Mouse (Mus musculus): ENCODE measurements around the gene Olfr613. TPM values are rescaled to one million over a fixed set of nuclear protein-coding genes. Genes with fewer than 3 reads are reported as not detected.
"Not testable (repeated sequence)": the region's sequence is repeated elsewhere in the genome, so short reads cannot be mapped to it uniquely, and the experiment has no call there.

Gene Olfr613
- not detected in 2 replicates for polyA plus RNA-seq (2015; fragmentation: Nextera tagmentation; extraction: Ambion mirVana)

DNA sequence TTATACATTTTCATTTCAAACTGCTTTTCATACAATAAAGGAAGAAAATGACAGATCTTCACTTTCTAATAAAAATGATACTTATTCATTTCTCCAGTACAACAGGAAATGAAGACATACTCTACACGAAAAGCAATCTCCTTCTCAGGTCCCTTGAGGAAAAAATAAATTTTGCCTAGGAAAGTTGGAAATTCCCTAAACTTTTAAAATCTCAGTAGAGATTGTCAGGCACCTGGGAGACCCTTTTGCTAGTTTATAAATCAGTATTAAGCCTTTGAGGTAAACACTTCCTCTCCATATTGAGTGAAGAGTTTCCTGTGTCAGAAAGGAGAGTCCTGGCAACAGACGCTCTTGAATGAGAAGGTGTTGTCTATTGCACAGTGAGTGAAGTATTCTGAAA lies at the start of gene Olfr613:
TSS of gene Olfr613 (plus strand) at position 301 of the 400 bp plus-strand sequence.
- 68% methylated on average over 2 of the region's 2 CpGs for WGBS
- ATAC-seq (ENCODE audit: insufficient read depth, low FRiP score, low read depth) = no peak
- Histone ChIP-seq H3K36me3 (no peaks in the 10 kb centered on the region), H3K27me3 (replicated peaks) (no peaks in the 10 kb centered on the region), H3K4me1 (no peaks in the 10 kb centered on the region), H3K27ac (no peak within 1 kb of the TSS), H3K9ac (no peak within 1 kb of the TSS), H3K9me3 (no peaks in the 10 kb centered on the region), H3K4me2 (no peak within 1 kb of the TSS), H3K4me3 (replicated peaks) (no peak within 1 kb of the TSS)

DNA sequence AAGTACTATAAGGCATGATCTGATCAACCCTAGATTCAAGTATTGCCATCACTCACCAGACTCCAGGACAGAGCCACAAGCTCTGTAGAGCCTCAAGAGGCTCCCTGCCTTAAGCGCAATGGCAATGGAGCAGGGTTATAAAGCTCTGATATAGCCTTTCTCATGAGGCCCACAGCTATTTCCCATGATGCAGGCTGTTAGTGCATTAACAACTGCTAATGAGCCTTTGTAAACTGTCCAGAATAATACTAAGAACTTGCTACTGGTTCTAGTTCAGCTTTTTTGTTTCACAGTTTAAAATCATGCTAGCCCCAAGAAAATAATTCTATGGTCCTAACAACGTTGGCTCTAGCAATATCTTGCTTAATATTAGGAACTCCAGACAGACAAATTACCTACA lies 35.9 kb upstream of the Olfr613 start, which contains the start of gene Olfr610:
TSS of gene Olfr610 (minus strand) at position 101 of the 400 bp plus-strand sequence.
- Histone ChIP-seq H3K9ac (no peak within 1 kb of the TSS), H3K4me3 (replicated peaks) (no peak within 1 kb of the TSS), H3K4me1 (no peaks in the 10 kb centered on the region), H3K9me3 (no peaks in the 10 kb centered on the region), H3K27me3 (replicated peaks) (no peaks in the 10 kb centered on the region), H3K36me3 (no peaks in the 10 kb centered on the region), H3K4me2 (no peak within 1 kb of the TSS), H3K27ac (no peak within 1 kb of the TSS)
- 81% methylated on average over 2 of the region's 2 CpGs for WGBS
- no peak for ATAC-seq (ENCODE audit: insufficient read depth, low FRiP score, low read depth)

GRCm38 (mm10) chr7:103520746-103521145 lies 27.1 kb upstream of the Olfr613 start, which contains the start of gene Olfr611:
Olfr611 (minus strand) TSS chr7:103520846.
- H3K9ac ChIP-seq; H3K4me2 ChIP-seq; H3K4me1 ChIP-seq; H3K27ac ChIP-seq; H3K4me3 ChIP-seq (replicated peaks); H3K9me3 ChIP-seq; H3K36me3 ChIP-seq; H3K27me3 ChIP-seq (replicated peaks); ATAC-seq (ENCODE audit: insufficient read depth, low FRiP score, low read depth): not testable (repeated sequence)
- 66% methylated on average over 1 of the region's 1 CpGs for WGBS

DNA sequence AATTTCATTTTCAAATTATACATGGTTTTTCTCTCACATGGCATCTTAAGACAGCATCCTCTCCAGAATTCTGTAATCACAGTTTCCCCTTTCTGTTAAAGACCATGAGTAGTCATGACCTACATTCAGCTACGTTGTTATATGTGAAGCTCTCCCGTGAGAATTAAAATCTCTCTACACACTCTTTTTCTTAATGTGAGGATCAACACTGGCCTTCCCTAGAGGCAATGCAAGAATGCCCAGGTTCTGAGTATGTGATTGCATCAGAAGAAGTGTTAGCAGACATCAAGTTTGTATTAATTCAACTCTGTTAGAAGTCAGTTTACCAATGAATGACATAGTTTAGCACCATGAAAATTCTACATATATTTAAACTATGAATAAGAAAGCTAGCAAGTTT lies 5.3 kb upstream of the Olfr613 start, which contains the start of gene Olfr612:
TSS of gene Olfr612 (minus strand) at position 101 of the 400 bp plus-strand sequence.
- not testable (repeated sequence) for H3K27ac ChIP-seq; H3K4me1 ChIP-seq; ATAC-seq (ENCODE audit: insufficient read depth, low FRiP score, low read depth); H3K4me3 ChIP-seq (replicated peaks); H3K9ac ChIP-seq; H3K9me3 ChIP-seq; H3K4me2 ChIP-seq; H3K36me3 ChIP-seq; H3K27me3 ChIP-seq (replicated peaks)
- WGBS = 85% methylated on average over 2 of the region's 2 CpGs

DNA sequence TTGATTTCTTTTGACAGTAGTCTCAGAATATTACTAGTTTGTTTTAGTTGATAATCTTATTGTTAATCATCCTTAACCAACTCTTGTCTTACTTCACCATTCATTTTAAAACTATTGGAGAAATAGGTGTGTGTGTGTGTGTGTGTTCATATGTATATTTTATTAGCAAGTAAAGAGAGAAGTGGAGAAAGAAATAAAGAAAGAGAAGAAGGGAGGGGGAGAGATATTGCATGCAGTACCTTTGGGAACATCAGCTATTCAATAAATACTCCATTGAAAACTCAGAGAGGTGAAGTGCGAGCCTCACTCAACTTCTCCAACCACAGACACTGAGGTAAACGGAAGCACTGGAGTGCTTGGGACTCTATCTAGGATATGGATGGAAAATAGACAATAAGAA lies 7.9 kb downstream of the Olfr613 start, which contains the start of gene Olfr615:
TSS of gene Olfr615 (plus strand) at position 301 of the 400 bp plus-strand sequence.
- Histone ChIP-seq H3K27ac (no peak within 1 kb of the TSS), H3K36me3 (no peaks in the 10 kb centered on the region), H3K4me1 (no peaks in the 10 kb centered on the region), H3K4me2 (no peak within 1 kb of the TSS), H3K9me3 (no peaks in the 10 kb centered on the region), H3K27me3 (replicated peaks) (no peaks in the 10 kb centered on the region), H3K4me3 (replicated peaks) (no peak within 1 kb of the TSS), H3K9ac (no peak within 1 kb of the TSS)
- ATAC-seq (ENCODE audit: insufficient read depth, low FRiP score, low read depth) = no peak
- WGBS = 77% methylated on average over 2 of the region's 2 CpGs

GRCm38 (mm10) chr7:103569043-103569442 lies 21.2 kb downstream of the Olfr613 start, which contains the start of gene Olfr616:
Olfr616 (minus strand) TSS chr7:103569143.
- H3K36me3 ChIP-seq = no peaks in the 10 kb centered on the region
- no peak within 1 kb of the TSS for H3K4me3 ChIP-seq (replicated peaks)
- no peaks in the 10 kb centered on the region for H3K27me3 ChIP-seq (replicated peaks)
- WGBS = 87% methylated on average over 3 of the region's 3 CpGs
- H3K9me3 ChIP-seq = no peaks in the 10 kb centered on the region
- no peak within 1 kb of the TSS for H3K9ac ChIP-seq
- no peak for ATAC-seq (ENCODE audit: insufficient read depth, low FRiP score, low read depth)
- no peaks in the 10 kb centered on the region for H3K4me1 ChIP-seq
- no peak within 1 kb of the TSS for H3K27ac ChIP-seq
- H3K4me2 ChIP-seq = no peak within 1 kb of the TSS

DNA sequence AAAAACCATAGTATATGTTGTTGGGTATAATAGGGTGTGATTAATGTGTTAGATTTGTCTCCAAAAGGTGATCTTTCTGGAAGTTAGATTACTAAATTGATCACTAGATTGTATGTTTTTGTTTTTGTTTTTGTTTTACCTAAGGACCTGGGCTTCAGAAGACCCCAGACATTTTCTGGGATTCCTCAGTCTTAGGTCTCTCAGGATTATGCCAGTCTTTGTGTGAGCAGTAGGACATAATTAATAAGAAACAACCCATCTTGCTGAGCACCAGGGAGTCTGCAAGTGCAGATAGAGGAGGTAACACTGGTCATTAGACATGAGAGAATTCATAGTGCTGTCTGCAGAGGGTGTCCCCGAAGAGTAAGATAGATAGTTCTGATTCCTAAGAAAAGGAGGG lies 24.9 kb downstream of the Olfr613 start, which contains the start of gene Olfr617:
TSS of gene Olfr617 (plus strand) at position 301 of the 400 bp plus-strand sequence.
- no peaks in the 10 kb centered on the region for H3K36me3 ChIP-seq
- H3K9me3 ChIP-seq = no peaks in the 10 kb centered on the region
- no peak within 1 kb of the TSS for H3K27ac ChIP-seq
- no peak within 1 kb of the TSS for H3K4me3 ChIP-seq (replicated peaks)
- 82% methylated on average over 1 of the region's 1 CpGs for WGBS
- no peaks in the 10 kb centered on the region for H3K27me3 ChIP-seq (replicated peaks)
- no peak within 1 kb of the TSS for H3K4me2 ChIP-seq
- no peaks in the 10 kb centered on the region for H3K4me1 ChIP-seq
- no peak for ATAC-seq (ENCODE audit: insufficient read depth, low FRiP score, low read depth)
- H3K9ac ChIP-seq = no peak within 1 kb of the TSS

DNA sequence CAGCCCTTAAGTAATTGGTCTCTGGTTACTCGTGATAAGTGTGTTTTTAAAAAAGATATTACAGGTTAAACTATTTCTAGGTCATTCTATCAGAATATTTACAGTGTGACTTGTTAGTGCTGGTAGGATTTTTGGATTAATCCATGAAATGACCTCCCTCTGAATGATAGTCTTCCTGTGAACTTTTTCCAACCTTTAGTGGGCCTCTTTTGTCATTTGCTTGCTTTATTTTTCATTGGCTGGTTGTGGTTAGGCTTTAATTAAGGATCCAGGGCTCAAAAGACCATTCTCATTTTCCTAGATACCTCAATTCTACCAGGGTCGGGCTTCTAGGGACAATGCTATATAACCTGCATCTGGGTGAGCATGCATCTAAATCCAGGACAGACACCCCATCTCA lies 41.9 kb downstream of the Olfr613 start, which contains the start of gene Olfr618:
TSS of gene Olfr618 (plus strand) at position 301 of the 400 bp plus-strand sequence.
- no peaks in the 10 kb centered on the region for H3K4me1 ChIP-seq
- ATAC-seq (ENCODE audit: insufficient read depth, low FRiP score, low read depth) = no peak

GRCm38 (mm10) chr7:103600275-103600674 lies 52.4 kb downstream of the Olfr613 start, which contains the start of gene Olfr619:
Olfr619 (plus strand) TSS chr7:103600575.
- no peak within 1 kb of the TSS for H3K27ac ChIP-seq
- H3K9me3 ChIP-seq = no peaks in the 10 kb centered on the region
- H3K4me2 ChIP-seq = no peak within 1 kb of the TSS
- H3K27me3 ChIP-seq (replicated peaks) = no peaks in the 10 kb centered on the region
- H3K36me3 ChIP-seq = no peaks in the 10 kb centered on the region
- ATAC-seq (ENCODE audit: insufficient read depth, low FRiP score, low read depth) = no peak
- H3K9ac ChIP-seq = no peak within 1 kb of the TSS
- H3K4me1 ChIP-seq = no peaks in the 10 kb centered on the region
- H3K4me3 ChIP-seq (replicated peaks) = no peak within 1 kb of the TSS

More for the DNA sequence above, 41.9 kb downstream of the Olfr613 start, which contains the start of gene Olfr618:
- H3K9ac ChIP-seq = no peak within 1 kb of the TSS
- WGBS = 59% methylated on average over 2 of the region's 2 CpGs
- no peaks in the 10 kb centered on the region for H3K27me3 ChIP-seq (replicated peaks)
- no peaks in the 10 kb centered on the region for H3K36me3 ChIP-seq
- no peaks in the 10 kb centered on the region for H3K9me3 ChIP-seq
- no peak within 1 kb of the TSS for H3K4me3 ChIP-seq (replicated peaks)
- no peak within 1 kb of the TSS for H3K4me2 ChIP-seq
- no peak within 1 kb of the TSS for H3K27ac ChIP-seq

Small RNA genes lying within 50 kb of the gene (microRNA-seq; reads per million reads assigned to microRNA genes)
- gene Gm26506 = not detected

Other genes with a start within 250 kb of the Olfr613 start
- gene Olfr596, start 242.4 kb upstream of the Olfr613 start, polyA plus RNA-seq (2015; fragmentation: Nextera tagmentation; extraction: Ambion mirVana) = not detected in 2 replicates
- gene Olfr597, start 231.8 kb upstream of the Olfr613 start, polyA plus RNA-seq (2015; fragmentation: Nextera tagmentation; extraction: Ambion mirVana) = not detected in 2 replicates
- gene Olfr598, start 224.5 kb upstream of the Olfr613 start, polyA plus RNA-seq (2015; fragmentation: Nextera tagmentation; extraction: Ambion mirVana) = not detected in 2 replicates
- gene Olfr599, start 212.2 kb upstream of the Olfr613 start, polyA plus RNA-seq (2015; fragmentation: Nextera tagmentation; extraction: Ambion mirVana) = not detected in 2 replicates
- gene Olfr600, start 198.4 kb upstream of the Olfr613 start, polyA plus RNA-seq (2015; fragmentation: Nextera tagmentation; extraction: Ambion mirVana) = not detected in 2 replicates
- gene Olfr601, start 185.4 kb upstream of the Olfr613 start, polyA plus RNA-seq (2015; fragmentation: Nextera tagmentation; extraction: Ambion mirVana) = not detected in 2 replicates
- not detected in 2 replicates for gene Olfr603, start 161.9 kb upstream of the Olfr613 start, polyA plus RNA-seq (2015; fragmentation: Nextera tagmentation; extraction: Ambion mirVana)
- gene Usp17lc, start 133.0 kb upstream of the Olfr613 start, polyA plus RNA-seq (2015; fragmentation: Nextera tagmentation; extraction: Ambion mirVana) = not detected in 2 replicates
- gene Olfr605, start 102.6 kb upstream of the Olfr613 start, polyA plus RNA-seq (2015; fragmentation: Nextera tagmentation; extraction: Ambion mirVana) = not detected in 2 replicates
- gene Olfr606, start 99.0 kb upstream of the Olfr613 start, polyA plus RNA-seq (2015; fragmentation: Nextera tagmentation; extraction: Ambion mirVana) = not detected in 2 replicates
- gene Olfr607, start 83.9 kb upstream of the Olfr613 start, polyA plus RNA-seq (2015; fragmentation: Nextera tagmentation; extraction: Ambion mirVana) = not detected in 2 replicates
- not detected in 2 replicates for gene Olfr608, start 78.2 kb upstream of the Olfr613 start, polyA plus RNA-seq (2015; fragmentation: Nextera tagmentation; extraction: Ambion mirVana)
- gene Olfr609, start 50.0 kb upstream of the Olfr613 start, polyA plus RNA-seq (2015; fragmentation: Nextera tagmentation; extraction: Ambion mirVana) = not detected in 2 replicates
- not detected in 2 replicates for gene Olfr610, start 36.0 kb upstream of the Olfr613 start, polyA plus RNA-seq (2015; fragmentation: Nextera tagmentation; extraction: Ambion mirVana)
- gene Olfr611, start 27.2 kb upstream of the Olfr613 start, polyA plus RNA-seq (2015; fragmentation: Nextera tagmentation; extraction: Ambion mirVana) = not detected in 2 replicates
- gene Olfr612, start 5.4 kb upstream of the Olfr613 start, polyA plus RNA-seq (2015; fragmentation: Nextera tagmentation; extraction: Ambion mirVana) = not detected in 2 replicates
- not detected in 2 replicates for gene Olfr615, start 8.0 kb downstream of the Olfr613 start, polyA plus RNA-seq (2015; fragmentation: Nextera tagmentation; extraction: Ambion mirVana)
- not detected in 2 replicates for gene Olfr616, start 21.1 kb downstream of the Olfr613 start, polyA plus RNA-seq (2015; fragmentation: Nextera tagmentation; extraction: Ambion mirVana)
- gene Olfr617, start 25.0 kb downstream of the Olfr613 start, polyA plus RNA-seq (2015; fragmentation: Nextera tagmentation; extraction: Ambion mirVana) = not detected in 2 replicates
- gene Olfr618, start 42.0 kb downstream of the Olfr613 start, polyA plus RNA-seq (2015; fragmentation: Nextera tagmentation; extraction: Ambion mirVana) = not detected in 2 replicates
- not detected in 2 replicates for gene Olfr619, start 52.5 kb downstream of the Olfr613 start, polyA plus RNA-seq (2015; fragmentation: Nextera tagmentation; extraction: Ambion mirVana)
- gene Olfr620, start 64.5 kb downstream of the Olfr613 start, polyA plus RNA-seq (2015; fragmentation: Nextera tagmentation; extraction: Ambion mirVana) = not detected in 2 replicates
- not detected in 2 replicates for gene Olfr622, start 94.6 kb downstream of the Olfr613 start, polyA plus RNA-seq (2015; fragmentation: Nextera tagmentation; extraction: Ambion mirVana)
- not detected in 2 replicates for gene Olfr623, start 115.6 kb downstream of the Olfr613 start, polyA plus RNA-seq (2015; fragmentation: Nextera tagmentation; extraction: Ambion mirVana)
- gene Olfr624, start 123.1 kb downstream of the Olfr613 start, polyA plus RNA-seq (2015; fragmentation: Nextera tagmentation; extraction: Ambion mirVana) = 0.03 and 0.04 TPM in 2 replicates
- gene Olfr625-ps1, start 134.6 kb downstream of the Olfr613 start, polyA plus RNA-seq (2015; fragmentation: Nextera tagmentation; extraction: Ambion mirVana) = not detected in 2 replicates
- not detected in 2 replicates for gene Olfr243, start 166.6 kb downstream of the Olfr613 start, polyA plus RNA-seq (2015; fragmentation: Nextera tagmentation; extraction: Ambion mirVana)
- gene Olfr628, start 182.3 kb downstream of the Olfr613 start, polyA plus RNA-seq (2015; fragmentation: Nextera tagmentation; extraction: Ambion mirVana) = not detected in 2 replicates
- gene Olfr629, start 196.9 kb downstream of the Olfr613 start, polyA plus RNA-seq (2015; fragmentation: Nextera tagmentation; extraction: Ambion mirVana) = not detected in 2 replicates
- gene Olfr630, start 209.3 kb downstream of the Olfr613 start, polyA plus RNA-seq (2015; fragmentation: Nextera tagmentation; extraction: Ambion mirVana) = not detected in 2 replicates
- not detected in 2 replicates for gene Olfr69, start 223.5 kb downstream of the Olfr613 start, polyA plus RNA-seq (2015; fragmentation: Nextera tagmentation; extraction: Ambion mirVana)
- gene Olfr68, start 231.6 kb downstream of the Olfr613 start, polyA plus RNA-seq (2015; fragmentation: Nextera tagmentation; extraction: Ambion mirVana) = not detected in 2 replicates
- not detected in 2 replicates for gene Olfr67, start 243.7 kb downstream of the Olfr613 start, polyA plus RNA-seq (2015; fragmentation: Nextera tagmentation; extraction: Ambion mirVana)

Measured in stomach, embryonic 15.5 days (tissue).